Mouse (Mus musculus) forebrain, embryonic 15.5 days (tissue): ENCODE results near the gene Rnf144b. TPM values are rescaled to one million over a fixed set of nuclear protein-coding genes. Genes with fewer than 3 reads are reported as not detected.

Source experiments
- ATAC-seq: fragments of 200-750 bp; cut with Nextera tagmentation; replicated peaks from 2 replicates; pipeline ENCODE4 v1.8.0; 2017; ENCODE audit warnings: mild to moderate bottlenecking, moderate TSS enrichment, moderate library complexity
- H3K27ac ChIP-seq: fragments of 300-500 bp; sonication (generic); replicated peaks from 2 replicates; pipeline ENCODE4 v1.5.1; 2015; ENCODE audit warnings: mild to moderate bottlenecking, inconsistent platforms
- H3K27me3 ChIP-seq: fragments of 300-500 bp; sonication (generic); 2 replicates; pipeline ENCODE4 v1.6.1; 2015; ENCODE audit warnings: inconsistent platforms
- H3K36me3 ChIP-seq: fragments of 300-500 bp; sonication (generic); 2 replicates; pipeline ENCODE4 v1.6.1; 2015; ENCODE audit warnings: mild to moderate bottlenecking, inconsistent platforms
- H3K4me1 ChIP-seq: fragments of 300-500 bp; sonication (generic); 2 replicates; pipeline ENCODE4 v1.6.1; 2015; ENCODE audit warnings: inconsistent platforms
- H3K4me2 ChIP-seq: fragments of 300-500 bp; sonication (generic); replicated peaks from 2 replicates; pipeline ENCODE4 v1.6.1; 2015; ENCODE audit warnings: mild to moderate bottlenecking, inconsistent platforms
- H3K4me3 ChIP-seq: fragments of 300-500 bp; sonication (generic); 2 replicates; pipeline ENCODE4 v1.5.1; 2015; ENCODE audit warnings: mild to moderate bottlenecking, inconsistent platforms
- H3K9ac ChIP-seq: fragments of 300-500 bp; sonication (generic); replicated peaks from 2 replicates; pipeline ENCODE4 v1.6.1; 2015; ENCODE audit warnings: mild to moderate bottlenecking, inconsistent platforms
- H3K9me3 ChIP-seq: fragments of 300-500 bp; sonication (generic); 2 replicates; pipeline ENCODE4 v1.6.1; 2016; ENCODE audit warnings: inconsistent platforms
- WGBS: fragments of 180-500 bp; shearing (Covaris S2); methylation state at CpG from one replicate; pipeline ENCODE4 v1.1.7; 2015; ENCODE audit warnings: mixed read lengths; 5-methylcytosine and 5-hydroxymethylcytosine counted together
- polyA plus RNA-seq: library from polyadenylated mRNA; unstranded; fragments of >200 nt; fragmentation: Nextera tagmentation; extraction: Ambion mirVana; gene quantifications from 2 replicates; pipeline ENCODE4 v1.2.1, GENCODE M21; 2015

The Rnf144b gene
- polyA plus RNA-seq, 1 experiment from 2014 or later: 0.37 TPM

DNA sequence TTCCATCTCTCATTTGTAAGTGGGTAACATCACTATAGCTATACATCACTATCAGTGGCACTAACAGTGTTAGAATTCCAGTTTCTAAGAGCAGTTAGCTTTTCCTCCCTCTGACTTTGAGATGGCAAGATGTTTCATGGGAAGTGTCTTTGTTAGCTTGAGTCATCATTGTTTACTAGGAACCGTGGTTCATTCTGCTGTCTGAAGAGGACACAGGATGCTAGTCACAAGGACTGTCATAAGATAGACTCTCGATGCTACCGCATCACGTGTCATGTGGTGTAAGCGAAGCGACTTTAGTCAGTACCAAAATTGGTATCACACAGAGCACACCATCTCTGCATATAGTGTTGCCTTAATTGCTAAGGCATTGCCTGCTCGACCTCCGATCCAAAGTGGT, 105.7 kb downstream of the Rnf144b start:
- Histone ChIP-seq H3K9me3 (no peaks in the 10 kb centered on the region), H3K27ac (no peak overlapping the region), H3K4me1 (peaks cover 19% of the 10 kb centered on the region), H3K4me3 (no peak overlapping the region), H3K9ac (no peak overlapping the region), H3K36me3 (no peaks in the 10 kb centered on the region), H3K27me3 (no peaks in the 10 kb centered on the region), H3K4me2 (no peak overlapping the region)
- no peak for ATAC-seq
- WGBS: 91% methylated on average over 8 of the region's 8 CpGs

DNA sequence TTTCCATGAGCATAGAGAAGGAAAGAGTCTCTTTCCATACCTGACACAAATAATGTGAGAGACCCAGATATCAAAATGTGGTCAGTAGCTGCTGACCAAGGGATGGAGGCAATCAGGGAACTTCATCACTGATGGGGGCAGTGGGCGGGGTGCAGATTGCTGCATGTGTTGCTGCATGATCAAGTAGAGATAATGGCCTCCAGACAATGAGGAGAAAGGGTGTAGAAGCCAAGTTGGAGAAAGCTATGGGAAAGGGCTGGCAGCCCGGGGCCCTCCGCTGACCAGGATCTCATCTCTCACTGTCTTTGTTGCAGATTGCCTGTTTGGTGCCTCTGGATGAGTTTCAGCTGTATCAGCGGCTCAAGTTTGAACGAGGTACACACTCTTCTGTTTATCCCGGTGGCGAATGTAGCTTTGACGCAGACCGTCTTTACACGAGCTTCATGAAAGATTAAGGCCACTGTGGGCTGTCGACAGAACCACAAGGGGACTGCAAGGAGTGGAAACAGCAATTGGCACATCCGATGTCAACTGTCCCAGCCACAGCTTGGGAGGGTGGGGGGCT, 106.3 kb downstream of the Rnf144b start:
- no peaks in the 10 kb centered on the region for H3K36me3 ChIP-seq

DNA sequence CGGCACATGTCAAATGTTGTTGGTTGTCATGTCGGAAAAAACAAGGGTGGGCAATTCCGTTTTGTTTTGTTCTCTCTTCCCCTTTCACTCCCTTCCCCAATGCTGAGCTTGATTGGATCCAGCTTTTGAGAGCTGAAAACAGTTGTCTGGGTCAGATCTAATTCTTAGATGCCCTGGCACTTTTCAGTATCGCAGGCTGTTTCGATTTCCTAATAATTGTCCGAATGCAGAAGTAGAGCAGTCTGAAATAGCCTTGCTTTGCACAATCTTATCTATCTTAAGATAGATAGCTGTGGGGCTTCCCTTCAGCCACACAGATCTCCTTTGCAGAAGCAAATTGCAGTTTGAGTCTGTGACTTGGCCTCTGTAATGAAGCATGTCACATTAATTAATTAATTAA, 109.7 kb downstream of the Rnf144b start:
- no peak overlapping the region for H3K9ac ChIP-seq
- H3K4me3 ChIP-seq: no peak overlapping the region
- 78% methylated on average over 6 of the region's 6 CpGs for WGBS
- no peaks in the 10 kb centered on the region for H3K9me3 ChIP-seq
- no peak for ATAC-seq
- H3K4me1 ChIP-seq: no peaks in the 10 kb centered on the region
- no peaks in the 10 kb centered on the region for H3K27me3 ChIP-seq
- no peaks in the 10 kb centered on the region for H3K36me3 ChIP-seq
- no peak overlapping the region for H3K4me2 ChIP-seq
- H3K27ac ChIP-seq: no peak overlapping the region

More for the DNA sequence above, 106.3 kb downstream of the Rnf144b start:
- no peak for ATAC-seq
- no peak overlapping the region for H3K27ac ChIP-seq
- WGBS: 90% methylated on average over 12 of the region's 12 CpGs
- H3K4me1 ChIP-seq: peaks cover 15% of the 10 kb centered on the region
- H3K4me2 ChIP-seq: no peak overlapping the region
- H3K27me3 ChIP-seq: no peaks in the 10 kb centered on the region
- H3K9ac ChIP-seq: no peak overlapping the region
- no peak overlapping the region for H3K4me3 ChIP-seq
- no peaks in the 10 kb centered on the region for H3K9me3 ChIP-seq

DNA sequence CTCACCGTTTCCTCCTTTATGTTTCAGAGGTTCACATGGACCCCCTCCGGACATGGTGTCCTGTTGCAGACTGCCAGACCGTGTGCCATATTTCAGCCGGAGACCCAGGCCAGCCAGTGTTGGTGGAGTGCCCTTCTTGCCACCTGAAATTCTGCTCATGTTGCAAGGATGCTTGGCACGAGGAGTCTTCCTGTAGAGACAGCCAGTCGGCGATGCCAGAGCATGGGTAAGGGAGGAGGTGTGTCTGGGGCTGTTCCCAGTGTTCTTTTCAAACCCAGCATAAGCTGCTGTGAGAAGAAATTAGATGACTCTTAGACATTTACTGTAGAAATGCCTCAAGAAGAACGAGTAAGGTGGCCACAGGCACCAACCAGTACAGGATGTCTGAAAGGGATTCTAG, 114.9 kb downstream of the Rnf144b start:
- no peaks in the 10 kb centered on the region for H3K27me3 ChIP-seq
- no peaks in the 10 kb centered on the region for H3K36me3 ChIP-seq
- no peaks in the 10 kb centered on the region for H3K9me3 ChIP-seq
- no peak overlapping the region for H3K4me3 ChIP-seq
- no peak overlapping the region for H3K4me2 ChIP-seq
- no peaks in the 10 kb centered on the region for H3K4me1 ChIP-seq
- 82% methylated on average over 8 of the region's 8 CpGs for WGBS
- no peak overlapping the region for H3K9ac ChIP-seq
- H3K27ac ChIP-seq: no peak overlapping the region
- no peak for ATAC-seq

DNA sequence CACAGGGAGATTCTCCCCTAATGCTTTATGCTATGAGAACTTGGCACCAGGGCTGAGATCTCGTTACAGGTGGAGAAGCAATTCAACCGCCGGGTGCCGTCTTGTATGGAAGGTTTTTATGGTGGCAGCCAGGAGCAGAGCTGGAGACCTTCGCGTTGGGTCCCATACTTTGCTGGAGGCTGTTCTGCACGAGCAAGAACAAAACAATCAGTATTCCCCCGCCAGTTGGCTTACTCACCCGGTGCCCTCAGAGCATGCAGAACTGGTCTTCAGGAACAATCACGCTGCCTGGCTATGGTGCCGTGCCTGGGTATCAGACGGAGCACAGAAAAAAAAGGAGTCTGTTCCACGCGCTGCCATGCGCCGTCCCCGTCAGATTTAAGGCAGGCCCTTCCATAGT, 115.7 kb downstream of the Rnf144b start:
- Histone ChIP-seq H3K27ac (no peak overlapping the region), H3K9me3 (no peaks in the 10 kb centered on the region), H3K4me1 (no peaks in the 10 kb centered on the region), H3K4me3 (no peak overlapping the region), H3K27me3 (no peaks in the 10 kb centered on the region), H3K4me2 (no peak overlapping the region), H3K9ac (no peak overlapping the region), H3K36me3 (no peaks in the 10 kb centered on the region)
- WGBS: 74% methylated on average over 17 of the region's 17 CpGs
- no peak for ATAC-seq

DNA sequence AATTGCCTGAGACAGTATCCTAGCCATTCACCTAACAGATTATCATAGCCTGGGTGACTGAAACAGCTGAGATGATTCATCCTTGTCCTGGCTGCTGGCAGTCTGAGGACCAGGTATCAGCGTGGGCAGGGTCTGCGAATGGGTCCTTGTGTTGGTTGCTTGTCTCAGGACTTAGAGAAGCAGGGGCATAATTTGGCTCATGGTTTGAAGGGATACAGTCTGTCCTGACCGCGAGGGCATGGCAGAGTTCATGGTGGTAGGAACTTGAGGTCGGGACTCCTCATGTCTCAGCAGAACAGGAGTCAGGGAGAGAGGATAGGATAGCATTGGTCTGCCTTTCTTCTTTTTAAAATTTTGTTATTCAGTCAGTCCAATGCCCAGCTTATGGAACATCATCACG, 121.1 kb downstream of the Rnf144b start:
- Histone ChIP-seq H3K9me3 (no peaks in the 10 kb centered on the region), H3K27ac (no peak overlapping the region), H3K27me3 (no peaks in the 10 kb centered on the region), H3K4me2 (no peak overlapping the region), H3K36me3 (no peaks in the 10 kb centered on the region), H3K9ac (no peak overlapping the region), H3K4me1 (peaks cover 25% of the 10 kb centered on the region), H3K4me3 (no peak overlapping the region)
- 91% methylated on average over 6 of the region's 6 CpGs for WGBS
- ATAC-seq: no peak

DNA sequence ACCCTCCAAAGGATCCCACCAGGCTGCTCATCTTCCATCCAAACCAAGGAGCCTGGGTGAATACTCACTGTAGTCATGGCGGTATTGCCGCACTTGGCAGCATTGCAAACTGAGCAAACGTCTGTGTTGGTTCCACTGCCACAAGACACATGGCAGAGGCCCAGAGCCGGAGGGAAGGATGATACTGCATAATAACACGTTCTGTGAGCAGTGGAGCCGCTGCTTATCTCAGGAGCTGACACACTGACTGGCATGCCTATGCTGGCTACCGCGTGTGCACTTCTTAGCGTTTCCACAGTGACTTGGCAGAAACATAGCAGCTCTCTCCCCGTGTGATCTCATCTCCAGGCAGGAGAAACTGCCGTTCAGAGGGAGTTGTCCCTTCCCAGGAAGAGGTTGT, 122.3 kb downstream of the Rnf144b start:
- Histone ChIP-seq H3K4me1 (peaks cover 27% of the 10 kb centered on the region), H3K27ac (no peak overlapping the region), H3K4me2 (no peak overlapping the region), H3K4me3 (no peak overlapping the region), H3K9me3 (no peaks in the 10 kb centered on the region), H3K27me3 (no peaks in the 10 kb centered on the region), H3K36me3 (no peaks in the 10 kb centered on the region), H3K9ac (no peak overlapping the region)
- 42% methylated on average over 11 of the region's 11 CpGs for WGBS
- ATAC-seq: peak; percentile 91

DNA sequence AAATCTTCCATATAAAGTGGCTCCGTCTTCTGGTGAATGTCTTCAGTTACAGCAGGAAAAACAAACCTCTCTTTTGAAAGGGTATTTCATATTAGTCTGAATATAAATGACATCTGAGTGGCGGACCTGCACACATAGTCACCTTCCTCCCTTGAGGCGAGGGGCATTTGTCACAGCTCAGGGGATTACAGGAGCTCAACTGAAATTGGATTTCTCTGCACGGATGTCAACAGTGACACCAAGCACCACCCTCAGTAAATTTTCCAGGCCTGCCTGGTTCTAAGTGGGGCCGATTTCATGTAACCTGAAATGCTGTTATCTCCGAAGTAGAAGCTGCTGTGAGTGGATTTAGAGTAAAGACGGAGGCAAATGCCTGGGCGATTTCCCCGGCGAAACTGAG, 124.0 kb downstream of the Rnf144b start:
- H3K27me3 ChIP-seq: no peaks in the 10 kb centered on the region
- H3K9me3 ChIP-seq: no peaks in the 10 kb centered on the region
- H3K4me2 ChIP-seq: no peak overlapping the region
- H3K36me3 ChIP-seq: no peaks in the 10 kb centered on the region
- no peak for ATAC-seq
- no peak overlapping the region for H3K27ac ChIP-seq
- WGBS: 72% methylated on average over 10 of the region's 10 CpGs
- H3K4me1 ChIP-seq: peaks cover 27% of the 10 kb centered on the region
- no peak overlapping the region for H3K4me3 ChIP-seq
- H3K9ac ChIP-seq: no peak overlapping the region

DNA sequence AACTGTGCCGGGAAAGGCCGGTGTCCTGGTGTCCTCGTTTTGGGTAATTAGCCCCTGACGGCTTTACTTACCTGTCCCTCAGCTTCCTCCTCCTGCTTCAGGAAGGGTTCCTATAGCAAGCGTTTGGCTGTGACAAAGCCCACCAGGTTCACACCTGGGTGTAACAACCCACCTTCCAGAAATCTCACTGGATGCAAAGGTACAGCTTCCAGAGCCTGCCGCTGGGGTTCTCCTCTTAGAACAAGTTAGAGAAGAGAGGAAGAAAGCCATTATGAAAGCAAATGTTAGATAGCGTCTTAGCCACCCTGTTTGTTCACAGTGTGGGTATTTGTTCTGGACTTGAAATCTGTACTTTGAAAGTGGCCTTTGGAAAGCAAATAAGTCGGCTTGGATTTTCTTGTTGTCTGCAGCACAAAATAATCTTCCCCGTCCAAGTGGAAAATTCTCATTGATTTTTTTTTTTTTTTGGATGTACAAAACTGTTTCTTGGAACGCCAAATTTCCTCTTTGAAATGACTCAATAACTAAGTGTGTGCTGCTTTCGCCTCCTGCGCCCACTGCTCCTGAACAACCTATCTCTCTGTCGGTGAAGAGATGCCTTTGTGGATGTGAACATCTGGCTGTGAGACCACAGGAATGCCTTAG, 124.8 kb downstream of the Rnf144b start:
- H3K4me1 ChIP-seq: peaks cover 27% of the 10 kb centered on the region
- no peaks in the 10 kb centered on the region for H3K27me3 ChIP-seq
- H3K9me3 ChIP-seq: no peaks in the 10 kb centered on the region
- 72% methylated on average over 13 of the region's 13 CpGs for WGBS
- no peak overlapping the region for H3K4me2 ChIP-seq
- H3K9ac ChIP-seq: no peak overlapping the region
- no peak overlapping the region for H3K27ac ChIP-seq
- no peaks in the 10 kb centered on the region for H3K36me3 ChIP-seq
- no peak for ATAC-seq
- no peak overlapping the region for H3K4me3 ChIP-seq

DNA sequence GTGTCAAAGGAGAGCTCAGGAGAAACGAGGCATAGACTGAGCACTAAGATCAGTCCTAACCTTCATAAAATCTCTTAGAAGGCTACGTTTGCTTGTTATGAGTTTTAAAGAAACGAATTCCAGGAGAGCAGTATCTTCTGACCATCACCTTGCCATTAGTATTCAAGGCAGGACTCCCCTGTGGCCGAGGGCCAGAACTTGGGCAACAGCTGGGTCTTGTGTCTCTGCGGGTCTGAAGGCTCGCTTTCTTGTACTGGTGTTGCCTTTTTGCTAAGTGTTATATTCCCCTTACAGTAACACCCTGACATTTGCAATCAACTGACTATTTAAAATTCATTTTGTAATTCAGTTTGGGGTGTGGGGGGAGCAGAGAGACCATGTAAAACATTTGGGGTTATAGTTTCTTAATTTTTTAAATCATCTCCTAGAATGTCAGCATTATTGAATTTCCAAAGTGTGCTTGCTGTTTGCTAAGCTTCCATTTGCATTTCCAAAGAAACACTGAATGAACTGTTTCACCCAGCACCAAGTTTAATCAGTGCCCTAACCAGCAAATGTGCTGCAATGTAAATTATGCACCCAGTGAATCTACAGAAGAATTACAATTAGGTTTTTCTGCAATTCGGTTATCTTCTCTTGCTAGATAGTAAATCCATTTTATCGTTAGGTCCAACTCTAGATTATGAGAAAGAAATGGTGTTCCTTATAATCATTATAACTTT, 126.0 kb downstream of the Rnf144b start:
- Histone ChIP-seq H3K9ac (no peak overlapping the region), H3K36me3 (no peaks in the 10 kb centered on the region), H3K27me3 (no peaks in the 10 kb centered on the region), H3K4me2 (no peak overlapping the region), H3K9me3 (no peaks in the 10 kb centered on the region), H3K27ac (no peak overlapping the region), H3K4me1 (peaks cover 27% of the 10 kb centered on the region), H3K4me3 (no peak overlapping the region)
- WGBS: 36% methylated on average over 8 of the region's 8 CpGs
- no peak for ATAC-seq

DNA sequence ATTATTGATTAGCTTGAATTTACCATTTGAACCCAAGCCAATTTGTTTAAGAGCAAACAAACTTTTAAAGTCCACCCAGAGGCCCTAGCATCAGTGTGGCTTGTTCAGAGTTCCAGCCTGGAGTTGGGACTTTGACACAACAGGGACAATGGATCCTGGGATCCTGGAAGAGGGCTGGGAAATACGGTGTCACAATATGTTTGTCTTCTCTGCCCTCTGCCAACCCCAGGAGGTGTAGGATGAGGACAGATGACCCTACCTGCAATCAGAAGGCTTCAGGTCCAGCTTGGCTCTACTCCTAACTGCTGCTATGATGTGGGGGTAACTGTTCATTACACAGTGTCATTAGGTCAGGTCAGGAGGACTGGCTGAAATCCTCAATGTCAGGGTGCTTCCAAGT, 128.2 kb downstream of the Rnf144b start:
- Histone ChIP-seq H3K27me3 (no peaks in the 10 kb centered on the region), H3K9me3 (no peaks in the 10 kb centered on the region), H3K9ac (no peak overlapping the region), H3K4me2 (no peak overlapping the region), H3K36me3 (no peaks in the 10 kb centered on the region), H3K27ac (no peak overlapping the region), H3K4me1 (peaks cover 16% of the 10 kb centered on the region; the same call in 1 of the 2 replicates), H3K4me3 (no peak overlapping the region)
- WGBS: 80% methylated on average over 1 of the region's 1 CpGs
- no peak for ATAC-seq

DNA sequence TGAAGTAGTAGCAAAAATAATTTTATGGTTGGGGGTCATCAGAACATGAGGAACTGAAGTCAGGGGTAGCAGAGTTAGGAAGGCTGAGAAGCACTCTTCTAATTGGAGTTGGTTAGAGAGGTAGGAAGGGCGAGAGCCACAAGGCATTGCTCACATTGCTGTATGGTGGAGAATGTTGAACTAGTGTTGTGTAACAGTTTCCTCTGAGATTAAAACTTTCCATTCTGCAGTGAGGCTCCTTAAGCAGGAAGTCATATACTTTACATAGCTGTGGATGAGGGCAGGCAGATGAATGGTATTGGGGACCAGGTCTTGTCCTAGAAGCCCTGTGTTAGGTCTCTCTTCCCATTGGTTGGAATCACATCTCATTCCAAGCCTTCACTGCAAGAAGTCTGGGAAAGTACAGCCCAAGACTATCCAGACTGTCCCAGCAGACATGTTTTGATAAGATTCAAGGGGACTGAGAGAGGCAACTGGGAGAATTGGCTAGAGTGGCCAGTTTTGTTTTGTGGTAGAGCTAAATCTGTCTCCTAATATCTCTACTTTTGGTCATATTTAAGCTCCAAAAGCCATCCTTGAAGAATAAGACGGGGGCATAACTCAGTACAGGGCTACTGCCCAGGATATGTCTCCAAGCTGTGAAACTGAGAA, 128.8 kb downstream of the Rnf144b start:
- Histone ChIP-seq H3K27me3 (no peaks in the 10 kb centered on the region), H3K36me3 (no peaks in the 10 kb centered on the region), H3K4me2 (no peak overlapping the region), H3K27ac (no peak overlapping the region), H3K9ac (no peak overlapping the region), H3K4me1 (peaks cover 16% of the 10 kb centered on the region; the same call in 1 of the 2 replicates), H3K9me3 (no peaks in the 10 kb centered on the region), H3K4me3 (no peak overlapping the region)
- no peak for ATAC-seq
- 82% methylated on average over 2 of the region's 2 CpGs for WGBS
